Mouse (Mus musculus) midbrain, embryonic 14.5 days (tissue): ENCODE measurements at regions not wholly inside any gene's neighbourhood (a gene's known extent, or its start where the extent isn't known, plus 50 kb on each side); places are given as distances from the start of the nearest gene placed in this dataset.

Experiments
- ATAC-seq: fragments of 200-750 bp; cut with Nextera tagmentation; 2 replicates; pipeline ENCODE4 v1.8.0; 2017; ENCODE audit warnings: moderate number of reproducible peaks, moderate library complexity; ENCODE audit not compliant: low FRiP score, low TSS enrichment
- DNase-seq: peaks from one replicate; pipeline ENCODE4 v3.0.0-alpha.2; 2015
- H3K27ac ChIP-seq: fragments of 300-500 bp; sonication (generic); replicated peaks from 2 replicates; pipeline ENCODE4 v1.5.1; 2014; ENCODE audit warnings: mild to moderate bottlenecking, low read depth, low read length, moderate library complexity
- H3K27me3 ChIP-seq: fragments of 300-500 bp; sonication (generic); 2 replicates; pipeline ENCODE4 v1.6.1; 2014; ENCODE audit warnings: low read length, control low read depth, mixed read lengths; ENCODE audit not compliant: control insufficient read depth, insufficient read depth
- H3K36me3 ChIP-seq: fragments of 300-500 bp; sonication (generic); 2 replicates; pipeline ENCODE4 v1.6.1; 2014; ENCODE audit warnings: low read length, control low read depth; ENCODE audit not compliant: control insufficient read depth, insufficient read depth
- H3K4me1 ChIP-seq: fragments of 300-500 bp; sonication (generic); 2 replicates; pipeline ENCODE4 v1.6.1; 2014; ENCODE audit warnings: mild to moderate bottlenecking, antibody characterized with exemption, low read length, control low read depth; ENCODE audit not compliant: control insufficient read depth, insufficient read depth
- H3K4me2 ChIP-seq: fragments of 300-500 bp; sonication (generic); 2 replicates; pipeline ENCODE4 v1.6.1; 2014; ENCODE audit warnings: mild to moderate bottlenecking, low read length, moderate library complexity
- H3K4me3 ChIP-seq: fragments of 300-500 bp; sonication (generic); replicated peaks from 2 replicates; pipeline ENCODE4 v1.5.1; 2014; ENCODE audit warnings: low read depth, low read length
- H3K9ac ChIP-seq: fragments of 300-500 bp; sonication (generic); replicated peaks from 2 replicates; pipeline ENCODE4 v1.6.1; 2014; ENCODE audit warnings: mild to moderate bottlenecking, low read length, moderate library complexity
- H3K9me3 ChIP-seq: fragments of 300-500 bp; sonication (generic); 2 replicates; pipeline ENCODE4 v1.6.1; 2016; ENCODE audit warnings: low read length, control low read depth, mixed read lengths; ENCODE audit not compliant: control insufficient read depth
- WGBS: fragments of 180-500 bp; shearing (Covaris S2); extraction: QIAGEN DNeasy Blood & Tissue Kit; methylation state at CpG from one replicate; pipeline ENCODE4 v1.1.7; 2014; 5-methylcytosine and 5-hydroxymethylcytosine counted together

DNA sequence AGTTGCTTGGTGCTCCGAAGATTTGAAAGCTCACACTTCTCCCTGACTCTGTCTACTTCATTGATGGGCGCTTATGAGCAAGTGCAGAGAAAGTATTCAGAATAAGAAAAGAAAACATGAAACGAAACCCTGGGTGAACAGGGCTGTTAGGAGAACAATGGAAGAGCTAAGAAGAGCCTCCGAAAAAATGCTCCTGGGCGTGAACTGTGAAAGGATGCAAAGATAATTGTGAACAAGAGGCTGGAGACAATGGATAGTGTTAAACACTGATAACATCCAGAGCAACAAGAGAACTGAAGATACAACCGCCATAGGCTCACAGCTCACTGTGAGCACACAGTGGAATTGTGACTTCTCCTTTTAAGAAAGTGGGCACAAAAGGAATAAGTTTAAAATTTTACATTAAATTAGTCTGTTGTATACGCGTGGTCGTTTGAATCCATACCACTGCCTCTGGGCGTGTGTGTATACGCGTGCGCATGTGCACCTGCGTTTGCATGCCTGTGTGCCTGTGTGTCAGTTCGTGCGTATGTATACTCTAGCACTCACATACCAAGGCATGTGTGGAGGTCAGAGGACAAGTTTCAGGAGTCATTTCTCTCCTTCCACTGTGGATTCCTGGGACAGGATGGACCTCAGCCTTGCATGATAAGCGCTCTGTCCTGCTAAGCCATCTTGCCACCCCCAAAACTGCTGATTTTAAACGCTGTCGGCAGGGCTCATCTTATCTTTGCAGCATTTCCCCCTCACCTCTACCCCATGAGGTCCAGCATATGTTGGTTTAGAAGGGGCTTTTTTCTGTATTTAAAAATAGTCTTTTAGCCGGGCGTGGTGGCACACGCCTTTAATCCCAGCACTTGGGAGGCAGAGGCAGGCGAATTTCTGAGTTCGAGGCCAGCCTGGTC is 113.0 kb upstream of the 1700016C15Rik start:
- Histone ChIP-seq H3K9ac (no peak overlapping the region), H3K4me1 (peaks cover 5% of the 10 kb centered on the region; the same call in 1 of the 2 replicates), H3K27me3 (no peaks in the 10 kb centered on the region), H3K27ac (no peak overlapping the region), H3K36me3 (no peaks in the 10 kb centered on the region), H3K4me3 (no peak overlapping the region), H3K4me2 (no peak overlapping the region), H3K9me3 (no peaks in the 10 kb centered on the region)
- ATAC-seq (no peak), DNase-seq (no peak)
- 79% methylated on average over 24 of the region's 24 CpGs for WGBS

DNA sequence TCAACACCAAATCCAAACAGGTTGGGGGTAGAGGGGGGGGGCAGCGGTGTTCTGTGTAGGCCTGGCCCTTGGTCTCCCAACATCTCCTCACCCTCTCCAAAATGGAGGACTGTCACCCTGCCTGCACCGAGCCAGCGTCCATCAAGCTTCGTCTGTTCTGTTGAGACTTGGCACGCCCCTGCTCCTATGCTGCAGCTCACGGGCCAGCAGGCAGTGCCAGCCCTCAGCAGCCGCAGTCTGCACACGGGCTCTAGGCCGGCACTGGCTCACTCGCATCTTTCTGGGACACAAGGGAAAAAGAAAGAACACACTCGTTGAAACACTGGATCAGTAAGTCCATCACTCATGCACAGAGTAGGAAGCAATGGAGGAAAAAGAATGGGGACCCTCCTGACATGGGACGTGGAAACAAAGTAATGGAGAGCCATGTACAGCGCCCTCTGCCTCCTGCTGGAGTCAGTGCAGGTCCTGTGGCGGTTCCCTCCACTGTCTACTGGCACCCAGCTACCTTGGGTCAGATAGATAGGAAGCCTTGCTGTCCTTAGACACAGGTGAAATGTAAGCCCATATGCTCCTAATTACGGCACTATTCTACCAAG is 109.0 kb upstream of the 1700016C15Rik start:
- H3K4me3 ChIP-seq = no peak overlapping the region
- no peaks in the 10 kb centered on the region for H3K27me3 ChIP-seq
- ATAC-seq (no peak), DNase-seq (no peak)
- H3K36me3 ChIP-seq = no peaks in the 10 kb centered on the region
- no peak overlapping the region for H3K9ac ChIP-seq
- no peaks in the 10 kb centered on the region for H3K9me3 ChIP-seq
- H3K4me2 ChIP-seq = no peak overlapping the region
- no peak overlapping the region for H3K27ac ChIP-seq
- H3K4me1 ChIP-seq = no peaks in the 10 kb centered on the region
- 85% methylated on average over 15 of the region's 15 CpGs for WGBS

DNA sequence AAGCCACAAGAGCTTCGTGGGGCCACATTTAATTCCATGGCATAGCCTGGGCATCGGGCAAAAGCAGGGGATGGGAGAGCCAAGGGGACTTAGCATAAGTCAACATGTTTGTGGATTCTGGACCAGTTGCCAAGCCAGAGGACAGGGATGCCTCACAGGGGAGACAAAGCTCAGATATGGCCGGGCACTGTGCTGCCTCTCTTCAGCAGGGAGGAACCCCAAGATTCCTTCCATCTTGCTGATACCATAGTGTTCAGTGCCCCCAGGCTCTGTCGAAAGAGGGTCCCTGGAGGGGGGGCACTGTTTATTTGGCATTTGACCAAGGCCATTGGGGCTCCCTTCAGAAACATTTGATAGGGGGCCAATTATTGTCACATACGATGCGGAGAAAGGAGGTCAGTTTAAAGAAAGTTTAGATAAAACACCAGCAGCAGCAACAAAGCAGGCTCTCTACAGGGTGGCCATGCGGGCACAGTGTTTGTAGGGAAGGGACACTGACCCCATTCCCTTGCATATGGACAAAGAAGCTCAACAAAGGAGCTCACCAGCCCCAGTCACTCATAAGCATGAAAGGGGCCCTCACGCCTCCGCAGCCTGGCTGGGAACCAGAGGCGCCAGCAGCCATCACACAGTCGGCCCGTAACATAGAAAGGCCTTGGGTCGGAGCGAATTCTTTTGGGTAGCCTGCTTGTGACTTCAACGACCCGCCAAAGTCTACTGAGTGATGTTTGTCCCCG is 107.6 kb upstream of the 1700016C15Rik start:
- DNase-seq = no peak
- WGBS = 55% methylated on average over 17 of the region's 17 CpGs
- H3K4me2 ChIP-seq = no peak overlapping the region

DNA sequence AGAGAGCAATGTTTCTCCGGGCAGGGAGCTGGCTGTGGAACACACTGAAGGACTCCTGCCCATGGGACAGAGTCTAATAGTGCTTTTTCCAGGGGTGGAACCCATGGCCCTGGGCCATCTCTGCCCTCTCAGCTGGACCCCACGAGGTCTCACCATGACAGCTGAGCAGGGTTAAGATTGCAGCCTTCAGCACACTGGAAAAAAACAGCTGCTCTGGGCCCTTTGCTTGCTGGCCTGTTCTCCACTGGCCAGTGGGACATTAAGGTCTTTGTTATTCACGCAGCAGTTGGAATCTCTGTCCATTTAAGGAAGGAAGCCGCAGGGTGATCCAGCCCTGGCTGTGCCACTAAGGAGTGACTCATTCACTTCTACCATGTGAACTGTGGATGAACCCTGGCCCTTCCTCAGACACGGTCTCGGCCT is 106.3 kb upstream of the 1700016C15Rik start:
- 57% methylated on average over 6 of the region's 6 CpGs for WGBS

More for the DNA sequence above, 107.6 kb upstream of the 1700016C15Rik start:
- H3K4me1 ChIP-seq = no peaks in the 10 kb centered on the region
- ATAC-seq = no peak
- H3K9me3 ChIP-seq = no peaks in the 10 kb centered on the region
- no peaks in the 10 kb centered on the region for H3K27me3 ChIP-seq
- no peak overlapping the region for H3K9ac ChIP-seq
- no peak overlapping the region for H3K4me3 ChIP-seq
- H3K36me3 ChIP-seq = no peaks in the 10 kb centered on the region
- H3K27ac ChIP-seq = no peak overlapping the region

DNA sequence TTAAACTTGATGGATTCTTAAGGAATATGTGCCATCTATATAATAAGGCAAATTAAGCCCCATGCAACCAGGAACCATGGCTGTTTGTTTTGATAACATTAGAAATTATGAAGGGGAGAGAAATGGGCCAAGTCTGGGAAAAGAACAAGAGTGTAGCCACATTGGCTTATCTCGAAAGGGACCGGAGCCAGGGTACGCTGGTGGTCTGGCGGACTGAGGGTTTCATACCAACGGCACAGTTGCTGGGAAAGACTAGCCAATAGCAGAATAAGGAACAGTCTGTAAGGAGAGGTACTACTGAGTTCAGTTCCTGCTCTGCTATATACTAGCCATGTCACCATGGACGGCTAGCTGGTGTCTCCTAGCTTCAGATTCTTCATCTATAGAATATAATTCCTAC is 105.9 kb upstream of the 1700016C15Rik start:
- Histone ChIP-seq H3K9me3 (no peaks in the 10 kb centered on the region), H3K27me3 (no peaks in the 10 kb centered on the region), H3K4me3 (no peak overlapping the region), H3K36me3 (no peaks in the 10 kb centered on the region), H3K9ac (no peak overlapping the region), H3K4me2 (no peak overlapping the region), H3K4me1 (no peaks in the 10 kb centered on the region), H3K27ac (no peak overlapping the region)
- WGBS = 92% methylated on average over 6 of the region's 6 CpGs
- DNase-seq (no peak), ATAC-seq (no peak)

More for the DNA sequence above, 106.3 kb upstream of the 1700016C15Rik start:
- Histone ChIP-seq H3K4me1 (no peaks in the 10 kb centered on the region), H3K9me3 (no peaks in the 10 kb centered on the region), H3K4me2 (no peak overlapping the region), H3K27me3 (no peaks in the 10 kb centered on the region), H3K27ac (no peak overlapping the region), H3K36me3 (no peaks in the 10 kb centered on the region), H3K9ac (no peak overlapping the region), H3K4me3 (no peak overlapping the region)
- no peak for ATAC-seq
- DNase-seq = no peak

DNA sequence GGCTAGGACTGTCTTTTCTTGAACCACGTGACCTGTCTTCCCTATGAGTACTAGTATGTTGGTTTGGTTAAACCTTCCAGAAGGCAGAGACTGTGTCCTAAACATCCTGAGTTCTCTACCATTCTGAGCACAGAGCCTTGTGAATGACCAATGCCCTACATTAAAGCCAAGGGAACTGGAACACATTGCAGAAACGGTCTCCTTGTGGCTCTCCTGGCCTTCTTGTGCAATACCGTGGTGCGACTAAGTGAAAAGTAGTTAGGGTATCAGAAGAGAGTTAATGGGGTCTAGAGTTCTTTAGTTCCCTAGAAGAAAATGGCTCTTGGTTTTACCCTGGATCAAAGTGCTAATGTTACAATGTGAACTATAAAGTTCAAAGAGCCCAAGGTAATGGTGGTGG is 101.8 kb upstream of the 1700016C15Rik start:
- Histone ChIP-seq H3K27ac (no peak overlapping the region), H3K4me3 (no peak overlapping the region), H3K4me1 (0 out of 2 replicates have a peak, but pooled peaks cover 3% of the 10 kb centered on the region), H3K36me3 (no peaks in the 10 kb centered on the region), H3K9me3 (no peaks in the 10 kb centered on the region), H3K4me2 (no peak overlapping the region), H3K27me3 (no peaks in the 10 kb centered on the region), H3K9ac (no peak overlapping the region)
- DNase-seq (no peak), ATAC-seq (no peak)
- WGBS = 94% methylated on average over 4 of the region's 4 CpGs

DNA sequence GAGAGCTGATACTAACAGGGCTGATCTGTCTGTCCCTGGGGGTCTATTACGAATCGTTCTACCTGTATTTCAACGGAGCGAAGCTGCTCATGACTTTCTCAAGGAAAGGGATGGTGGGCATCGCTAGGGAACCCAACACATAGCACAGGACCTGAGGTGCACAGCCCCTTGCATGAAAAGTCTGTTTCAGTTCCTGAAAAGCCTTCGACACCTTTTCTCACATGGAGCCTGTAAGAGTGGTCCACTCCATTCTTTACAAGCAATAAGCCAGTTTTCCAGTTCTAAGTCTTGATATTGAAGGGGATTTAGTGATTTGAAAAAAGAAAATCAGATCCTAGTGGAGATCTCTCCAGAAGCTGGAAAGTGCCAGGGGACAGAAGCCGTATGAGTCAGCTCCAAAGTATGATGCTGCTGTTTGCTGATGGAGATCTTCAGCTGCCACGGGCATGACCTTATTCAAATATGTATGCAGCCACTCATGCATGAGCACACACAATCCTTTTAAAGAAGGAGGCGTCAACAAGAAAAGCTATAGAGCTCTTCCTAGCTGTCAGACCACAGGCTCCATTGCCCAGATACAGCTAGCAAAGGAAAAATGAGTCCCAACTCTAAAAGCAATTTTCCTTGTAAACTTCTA is 95.5 kb upstream of the 1700016C15Rik start:
- Histone ChIP-seq H3K9me3 (no peaks in the 10 kb centered on the region), H3K27ac (no peak overlapping the region), H3K27me3 (no peaks in the 10 kb centered on the region), H3K4me3 (no peak overlapping the region), H3K4me1 (0 out of 2 replicates have a peak, but pooled peaks cover 3% of the 10 kb centered on the region), H3K4me2 (no peak overlapping the region), H3K9ac (no peak overlapping the region), H3K36me3 (no peaks in the 10 kb centered on the region)
- ATAC-seq (no peak), DNase-seq (no peak)
- 72% methylated on average over 9 of the region's 9 CpGs for WGBS

DNA sequence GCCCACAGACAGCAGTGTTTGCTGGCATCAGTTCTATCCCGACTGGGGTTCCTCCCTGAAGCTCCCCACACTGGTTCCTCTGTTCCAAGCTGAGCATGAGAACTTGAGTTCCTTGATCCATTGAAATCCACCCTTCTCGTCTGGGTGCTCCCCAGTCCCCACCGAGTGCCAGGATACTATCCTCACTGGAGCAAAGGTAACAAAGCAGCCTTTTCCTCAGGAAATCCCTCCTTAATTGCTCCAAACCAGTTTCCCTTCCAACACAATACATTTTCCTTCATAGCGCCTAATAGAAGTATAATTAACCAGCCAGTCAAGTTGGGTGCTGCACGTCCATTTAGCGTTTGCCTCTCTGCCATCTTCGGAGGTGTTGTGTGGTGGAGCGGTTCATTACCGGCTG is 92.6 kb upstream of the 1700016C15Rik start:
- WGBS = 89% methylated on average over 9 of the region's 9 CpGs

More for the DNA sequence above, 92.6 kb upstream of the 1700016C15Rik start:
- Histone ChIP-seq H3K27me3 (no peaks in the 10 kb centered on the region), H3K36me3 (no peaks in the 10 kb centered on the region), H3K4me3 (no peak overlapping the region), H3K27ac (no peak overlapping the region), H3K9ac (no peak overlapping the region), H3K4me2 (no peak overlapping the region), H3K4me1 (peaks cover 12% of the 10 kb centered on the region), H3K9me3 (no peaks in the 10 kb centered on the region)
- ATAC-seq (no peak), DNase-seq (no peak)
